Mouse (Mus musculus): ENCODE results near the gene Ell. TPM values are rescaled to one million over a fixed set of nuclear protein-coding genes. Genes with fewer than 3 reads are reported as not detected.

Ell gene
- polyA plus RNA-seq, 1 experiment from 2014 or later, result 21.1 TPM

- H3K27me3 ChIP-seq (replicated peaks; ENCODE audit: low read depth, poor library complexity, severe bottlenecking), result peaks cover 34% of the 10 kb centered on the region
- H3K36me3 ChIP-seq (replicated peaks), result peaks cover 79% of the 10 kb centered on the region
- peak; percentile 71 for DNase-seq (ENCODE audit: low spot score)
- WGBS, result 11% methylated on average over 10 of the region's 10 CpGs
- H3K9me3 ChIP-seq, result peaks cover 12% of the 10 kb centered on the region; the same call in 1 of the 2 replicates
- peak overlapping the region; percentile 81 for H3K27ac ChIP-seq (replicated peaks)
- H3K4me1 ChIP-seq, result peaks cover 79% of the 10 kb centered on the region
- H3K4me3 ChIP-seq, result peak overlapping the region; percentile 52
Observed at GRCm38 (mm10) chr8:70600473-70601270, 61.4 kb downstream of the Ell start.

DNA sequence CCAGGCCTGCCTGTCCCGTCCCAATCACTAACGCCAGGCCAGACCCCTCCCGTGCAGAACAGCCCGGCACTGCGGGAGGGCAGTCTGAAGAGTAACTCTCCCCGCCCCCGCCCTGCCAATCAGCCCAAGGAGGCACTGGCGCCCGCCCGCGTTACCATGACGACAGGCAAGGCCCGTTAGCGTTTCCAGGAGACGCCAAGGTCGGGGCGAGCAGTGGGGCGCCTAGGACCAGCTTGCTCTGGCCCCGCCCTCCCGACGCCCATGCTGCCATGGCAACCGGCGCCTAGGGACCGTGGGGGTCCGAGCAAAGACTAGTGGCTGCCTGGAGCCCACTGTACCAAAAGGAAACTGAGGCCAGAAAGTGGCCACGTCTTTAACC lies 62.0 kb downstream of the Ell start:
- 1% methylated on average over 26 of the region's 26 CpGs for WGBS
- peaks cover 73% of the 10 kb centered on the region for H3K36me3 ChIP-seq (replicated peaks)

DNA sequence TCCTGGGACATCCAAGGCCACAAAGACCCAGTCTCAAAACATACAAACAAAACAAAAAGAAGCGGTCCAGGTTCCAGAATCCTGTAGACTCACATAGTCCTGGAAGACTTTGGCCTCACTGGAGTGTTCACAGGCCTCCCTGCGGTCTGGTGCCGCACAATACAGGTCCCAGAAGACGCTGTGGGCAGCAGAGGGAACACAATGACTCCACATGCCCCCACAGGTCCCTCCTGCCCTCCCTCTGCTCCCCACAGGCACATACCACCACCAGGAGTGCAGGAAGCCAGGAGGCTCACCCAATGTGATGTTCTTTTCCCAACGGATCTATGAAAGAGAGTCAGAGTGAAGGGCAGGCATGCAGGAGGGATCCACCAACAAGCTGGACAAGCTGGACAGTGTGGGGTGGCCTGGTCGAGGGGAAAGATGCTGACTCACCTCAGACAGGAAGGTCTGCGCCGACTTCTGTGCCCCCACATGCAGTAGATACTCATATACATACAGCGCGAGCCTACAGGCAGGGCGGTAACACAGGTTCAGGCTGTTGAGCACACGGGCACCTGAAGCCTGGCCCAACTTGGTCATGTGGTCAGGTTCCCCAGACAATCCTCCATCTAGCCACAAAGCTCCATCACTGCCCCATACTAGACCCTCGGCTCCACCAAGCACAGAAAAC lies 63.0 kb downstream of the Ell start:
- WGBS, result 92% methylated on average over 13 of the region's 13 CpGs
- H3K4me3 ChIP-seq, result 0 out of 2 replicates have a peak overlapping the region, but pooled peaks have one; percentile 4

More for the DNA sequence above, 62.0 kb downstream of the Ell start:
- Histone ChIP-seq H3K4me1 (peaks cover 77% of the 10 kb centered on the region), H3K27me3 (replicated peaks; ENCODE audit: low read depth, poor library complexity, severe bottlenecking) (peaks cover 28% of the 10 kb centered on the region), H3K4me3 (peak overlapping the region; percentile 52), H3K9me3 (peaks cover 12% of the 10 kb centered on the region; the same call in 1 of the 2 replicates), H3K27ac (replicated peaks) (peak overlapping the region; percentile 81)
- DNase-seq (ENCODE audit: low spot score), result peak; percentile 97

GRCm38 (mm10) chr8:70604558-70604957 lies 65.3 kb downstream of the Ell start:
- Histone ChIP-seq H3K27me3 (replicated peaks; ENCODE audit: low read depth, poor library complexity, severe bottlenecking) (peaks cover 2% of the 10 kb centered on the region; the same call in 1 of the 2 replicates), H3K36me3 (replicated peaks) (peaks cover 45% of the 10 kb centered on the region), H3K4me1 (peaks cover 77% of the 10 kb centered on the region), H3K27ac (replicated peaks) (peak overlapping the region; percentile 5; the same call in 1 of the 2 replicates), H3K9me3 (peaks cover 12% of the 10 kb centered on the region; the same call in 1 of the 2 replicates), H3K4me3 (peak overlapping the region; percentile 14; the same call in 1 of the 2 replicates)
- no peak for DNase-seq (ENCODE audit: low spot score)
- WGBS, result 87% methylated on average over 7 of the region's 7 CpGs

More for the DNA sequence above, 63.0 kb downstream of the Ell start:
- peaks cover 63% of the 10 kb centered on the region for H3K36me3 ChIP-seq (replicated peaks)
- peaks cover 12% of the 10 kb centered on the region; the same call in 1 of the 2 replicates for H3K9me3 ChIP-seq
- DNase-seq (ENCODE audit: low spot score), result no peak
- peaks cover 77% of the 10 kb centered on the region for H3K4me1 ChIP-seq
- H3K27me3 ChIP-seq (replicated peaks; ENCODE audit: low read depth, poor library complexity, severe bottlenecking), result peaks cover 18% of the 10 kb centered on the region; the same call in 1 of the 2 replicates
- peak overlapping the region; percentile 81 for H3K27ac ChIP-seq (replicated peaks)

DNA sequence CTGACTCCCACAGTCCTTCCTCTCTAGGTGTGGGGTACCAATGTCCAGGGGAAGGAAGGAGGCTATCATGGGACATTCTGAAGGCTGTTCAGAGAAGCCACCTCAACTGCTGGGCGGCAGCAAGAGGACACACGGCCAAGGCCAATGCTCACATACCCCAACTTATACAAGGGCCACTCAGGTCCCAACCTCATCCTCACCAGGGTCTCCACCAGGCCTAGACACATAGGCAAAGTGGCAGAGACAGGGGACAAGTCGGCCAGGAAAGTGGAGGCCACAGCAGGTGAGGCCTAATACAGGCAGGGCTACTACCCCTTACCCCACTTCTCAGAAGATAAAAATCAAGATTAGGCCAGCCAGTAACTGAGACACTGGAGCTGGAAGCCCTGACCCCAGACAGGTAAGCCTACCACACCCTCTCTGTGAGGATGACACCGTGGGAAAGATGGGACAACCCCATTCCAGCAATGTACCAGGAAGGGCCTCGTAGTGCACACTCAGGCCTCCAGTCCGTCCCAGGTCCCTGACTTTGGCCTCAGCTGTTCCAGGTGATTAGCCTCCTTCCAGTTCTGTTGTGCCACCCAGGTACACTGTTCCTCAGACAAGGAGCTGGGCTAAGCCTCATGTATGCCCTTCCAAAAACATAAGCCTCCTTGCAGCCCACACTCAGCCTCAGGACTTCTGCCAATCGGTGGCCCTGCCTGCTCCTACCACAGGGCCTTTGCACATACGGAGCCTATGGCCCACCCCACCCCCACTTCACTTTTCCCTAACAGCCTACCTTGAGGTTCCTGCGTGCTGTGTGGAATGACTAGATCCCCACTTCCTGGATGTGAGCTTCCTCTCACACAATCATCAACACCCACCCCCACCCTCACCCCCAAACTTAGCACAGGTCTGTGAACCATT lies 66.9 kb downstream of the Ell start:
- H3K4me1 ChIP-seq, result peaks cover 77% of the 10 kb centered on the region
- DNase-seq (ENCODE audit: low spot score), result no peak
- peaks cover 39% of the 10 kb centered on the region for H3K36me3 ChIP-seq (replicated peaks)
- peak overlapping the region; percentile 89 for H3K4me3 ChIP-seq
- no peak overlapping the region; the same call in 1 of the 2 replicates for H3K27ac ChIP-seq (replicated peaks)
- peaks cover 12% of the 10 kb centered on the region; the same call in 1 of the 2 replicates for H3K9me3 ChIP-seq
- 89% methylated on average over 9 of the region's 9 CpGs for WGBS
- no peaks in the 10 kb centered on the region for H3K27me3 ChIP-seq (replicated peaks; ENCODE audit: low read depth, poor library complexity, severe bottlenecking)

- H3K27me3 ChIP-seq (replicated peaks; ENCODE audit: low read depth, poor library complexity, severe bottlenecking), result no peaks in the 10 kb centered on the region
- H3K27ac ChIP-seq (replicated peaks), result peak overlapping the region; percentile 97
- H3K36me3 ChIP-seq (replicated peaks), result peaks cover 35% of the 10 kb centered on the region
- H3K4me1 ChIP-seq, result peaks cover 77% of the 10 kb centered on the region
- 62% methylated on average over 18 of the region's 18 CpGs for WGBS
- no peak for DNase-seq (ENCODE audit: low spot score)
- H3K4me3 ChIP-seq, result peak overlapping the region; percentile 89
- H3K9me3 ChIP-seq, result peaks cover 8% of the 10 kb centered on the region; the same call in 1 of the 2 replicates
Observed at GRCm38 (mm10) chr8:70606780-70607602, 67.7 kb downstream of the Ell start.

DNA sequence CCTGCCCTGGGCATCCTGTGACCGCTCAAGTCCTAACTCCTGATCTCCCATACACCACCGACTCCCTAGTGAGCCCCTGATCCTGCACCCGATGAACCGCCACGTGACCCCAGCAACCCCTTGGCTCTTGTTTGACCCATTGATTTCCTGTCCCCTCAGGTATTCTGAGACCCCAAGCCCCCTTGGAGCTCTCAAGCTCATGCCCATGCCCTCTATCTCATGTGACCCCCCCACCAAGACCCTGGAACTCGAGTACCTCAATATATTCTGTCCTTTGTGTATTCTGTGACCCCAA lies 68.3 kb downstream of the Ell start:
- no peaks in the 10 kb centered on the region for H3K27me3 ChIP-seq (replicated peaks; ENCODE audit: low read depth, poor library complexity, severe bottlenecking)
- H3K4me1 ChIP-seq, result peaks cover 77% of the 10 kb centered on the region
- no peak for DNase-seq (ENCODE audit: low spot score)
- H3K9me3 ChIP-seq, result peaks cover 5% of the 10 kb centered on the region; the same call in 1 of the 2 replicates
- 33% methylated on average over 6 of the region's 6 CpGs for WGBS
- peak overlapping the region; percentile 89 for H3K4me3 ChIP-seq
- H3K27ac ChIP-seq (replicated peaks), result peak overlapping the region; percentile 97
- H3K36me3 ChIP-seq (replicated peaks), result peaks cover 29% of the 10 kb centered on the region

DNA sequence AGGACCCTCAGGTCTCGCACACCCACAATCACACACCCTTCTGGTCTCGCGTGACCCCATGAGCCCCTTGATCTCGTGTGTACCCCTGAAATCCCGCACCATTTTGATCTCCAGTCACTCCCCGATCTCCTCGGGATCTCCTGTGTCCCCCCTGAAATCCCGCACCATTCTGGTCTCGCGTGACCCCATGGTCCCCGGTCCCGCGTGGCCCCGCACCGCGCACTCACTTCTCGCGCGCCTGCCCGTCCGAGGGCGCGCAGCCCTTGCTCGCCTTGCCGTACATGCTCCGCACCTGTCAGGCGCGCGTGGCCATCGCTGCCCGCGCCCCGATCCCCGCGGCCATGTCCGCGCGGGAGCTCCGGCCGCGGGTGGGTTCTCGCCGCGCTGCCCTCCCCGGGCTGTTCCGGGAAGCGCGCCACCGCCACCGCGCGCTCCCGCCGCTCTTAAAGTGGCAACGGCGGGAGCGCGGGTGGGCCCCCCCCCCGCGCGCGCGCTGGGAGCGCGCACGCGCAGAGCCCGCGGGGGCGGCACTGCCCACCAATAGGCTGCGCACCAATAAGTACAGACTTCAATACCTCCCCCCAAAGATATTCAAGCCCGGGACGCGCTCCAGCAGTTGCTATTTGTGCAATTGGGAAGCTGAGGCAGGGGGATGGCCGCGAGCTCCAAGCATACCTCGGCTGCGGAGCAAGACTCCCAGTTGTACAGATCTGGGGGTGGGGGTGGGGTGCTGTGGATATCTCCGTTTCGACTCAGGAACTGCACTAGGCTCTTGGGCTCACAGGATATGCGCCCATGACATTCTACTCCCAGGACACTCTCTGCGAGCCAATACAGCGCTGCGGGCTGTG lies 68.9 kb downstream of the Ell start:
- Histone ChIP-seq H3K27me3 (replicated peaks; ENCODE audit: low read depth, poor library complexity, severe bottlenecking) (no peaks in the 10 kb centered on the region), H3K9me3 (0 out of 2 replicates have a peak, but pooled peaks cover 3% of the 10 kb centered on the region), H3K4me3 (peak overlapping the region; percentile 89), H3K36me3 (replicated peaks) (peaks cover 24% of the 10 kb centered on the region), H3K27ac (replicated peaks) (peak overlapping the region; percentile 97), H3K4me1 (peaks cover 77% of the 10 kb centered on the region)
- DNase-seq (ENCODE audit: low spot score), result peak; percentile 78
- 2% methylated on average over 84 of the region's 84 CpGs for WGBS

DNA sequence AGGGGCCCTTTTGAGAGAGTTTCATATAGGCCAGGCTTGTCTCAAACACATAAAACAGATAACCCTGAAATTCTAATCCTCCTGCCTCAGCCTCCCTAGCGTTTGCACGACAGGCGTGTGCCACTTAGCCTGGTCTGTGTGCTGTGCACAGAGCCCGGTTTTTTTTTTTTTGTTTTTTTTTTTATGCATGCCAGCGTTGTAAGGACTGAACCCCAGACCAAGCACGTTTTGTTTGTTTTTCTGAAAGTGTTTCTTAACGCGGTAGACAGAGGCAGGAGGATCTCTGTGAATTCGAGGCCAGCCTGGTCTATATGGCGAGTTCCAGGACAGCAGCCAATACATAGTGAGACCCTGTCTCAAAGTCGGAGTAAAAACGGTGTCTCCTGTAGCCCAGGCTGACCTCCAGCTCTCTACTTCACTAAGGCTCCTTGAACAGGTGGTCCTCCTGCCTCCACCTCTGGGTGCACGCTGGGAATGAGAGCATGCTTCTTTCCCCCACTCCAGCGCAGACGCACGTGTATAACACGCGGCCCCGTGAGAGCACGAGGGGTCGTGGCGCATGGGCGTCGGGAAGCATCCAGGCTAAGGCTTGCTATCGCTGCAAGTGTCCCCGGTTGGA lies 69.6 kb downstream of the Ell start, which contains the start of gene Ssbp4:
Ssbp4 (minus strand) TSS at position 124 of the 619 bp plus-strand sequence.
- Histone ChIP-seq H3K9me3 (no peaks in the 10 kb centered on the region), H3K27ac (replicated peaks) (peak within 1 kb of the TSS; percentile 97), H3K4me3 (peak within 1 kb of the TSS; percentile 89), H3K4me1 (peaks cover 78% of the 10 kb centered on the region), H3K27me3 (replicated peaks; ENCODE audit: low read depth, poor library complexity, severe bottlenecking) (no peaks in the 10 kb centered on the region), H3K36me3 (replicated peaks) (peaks cover 16% of the 10 kb centered on the region)
- WGBS, result 5% methylated on average over 26 of the region's 26 CpGs
- DNase-seq (ENCODE audit: low spot score), result no peak

GRCm38 (mm10) chr8:70609368-70609848 lies 70.2 kb downstream of the Ell start:
- peaks cover 11% of the 10 kb centered on the region for H3K36me3 ChIP-seq (replicated peaks)
- peak; percentile 95 for DNase-seq (ENCODE audit: low spot score)
- H3K27ac ChIP-seq (replicated peaks), result peak overlapping the region; percentile 97
- under 1% methylated on average over 39 of the region's 39 CpGs for WGBS
- H3K4me3 ChIP-seq, result peak overlapping the region; percentile 89
- H3K4me1 ChIP-seq, result peaks cover 75% of the 10 kb centered on the region
- no peaks in the 10 kb centered on the region for H3K9me3 ChIP-seq
- H3K27me3 ChIP-seq (replicated peaks; ENCODE audit: low read depth, poor library complexity, severe bottlenecking), result no peaks in the 10 kb centered on the region

All from embryonic facial prominence, embryonic 10.5 days (tissue).